Mouse (Mus musculus) liver, adult 2 months (tissue): Measurements from ENCODE around the gene 3110009E18Rik. TPM values are rescaled to one million over a fixed set of nuclear protein-coding genes. Genes with fewer than 3 reads are reported as not detected.

Experiments used
- DNase-seq: peaks from one replicate; pipeline ENCODE4 v3.0.0-alpha.2; 2011; ENCODE audit warnings: low read depth, low spot score; ENCODE audit errors: extremely low read depth
- H3K27ac ChIP-seq: fragments of 200-500 bp; replicated peaks from 2 replicates; pipeline ENCODE4 v1.5.1; 2012; ENCODE audit warnings: low read depth, mild to moderate bottlenecking, control low read depth, inconsistent platforms, low read length; ENCODE audit not compliant: insufficient read depth
- H3K27me3 ChIP-seq: fragments of 200-500 bp; 2 replicates; pipeline ENCODE4 v1.6.1; 2012; ENCODE audit warnings: mild to moderate bottlenecking, moderate library complexity, low read length, inconsistent platforms; ENCODE audit not compliant: control insufficient read depth, insufficient read depth
- H3K36me3 ChIP-seq: fragments of 200-500 bp; 2 replicates; pipeline ENCODE4 v1.6.1; 2012; ENCODE audit warnings: low read length, inconsistent platforms; ENCODE audit not compliant: control insufficient read depth, insufficient read depth
- H3K4me1 ChIP-seq: fragments of 200-500 bp; 2 replicates; pipeline ENCODE4 v1.6.1; 2011; ENCODE audit warnings: low read length; ENCODE audit not compliant: control insufficient read depth, insufficient read depth
- H3K4me3 ChIP-seq: fragments of 200-500 bp; 2 replicates; pipeline ENCODE4 v1.5.1; 2011; ENCODE audit warnings: low read depth, mild to moderate bottlenecking, control low read depth, low read length, moderate library complexity; ENCODE audit not compliant: insufficient read depth
- H3K79me2 ChIP-seq: fragments of 200-500 bp; 2 replicates; pipeline ENCODE4 v1.6.1; 2012; ENCODE audit warnings: inconsistent platforms, mild to moderate bottlenecking, low read length, moderate library complexity; ENCODE audit not compliant: control insufficient read depth, insufficient read depth
- H3K9ac ChIP-seq: fragments of 200-500 bp; 2 replicates; pipeline ENCODE4 v1.6.1; 2012; ENCODE audit warnings: low read depth, mild to moderate bottlenecking, control low read depth, inconsistent platforms, low read length
- CTCF ChIP-seq: fragments of 200-500 bp; IDR thresholded peaks from 2 replicates; pipeline ENCODE4 v1.5.1; 2011; ENCODE audit warnings: low read depth, low read length, control low read depth
- POLR2A ChIP-seq: fragments of 200-500 bp; IDR thresholded peaks from 2 replicates; pipeline ENCODE4 v1.6.1; 2011; ENCODE audit warnings: low read length, control low read depth; ENCODE audit not compliant: insufficient read depth; ENCODE audit errors: extremely low read depth
- whole genome bisulfite sequencing: fragments of 180-500 bp; shearing (Covaris S2); methylation state at CpG from one replicate; pipeline ENCODE4 v1.1.7; 2018; 5-methylcytosine and 5-hydroxymethylcytosine counted together
- polyA plus RNA-seq: library from polyadenylated mRNA; depleted of rRNA; stranded (reverse); fragments of >200 nt; gene quantifications from 2 replicates; pipeline ENCODE4 v1.2.3, GENCODE M21; 2012
- total RNA-seq: library from RNA; depleted of rRNA; stranded (reverse); fragments of >200 nt; gene quantifications from 2 replicates; pipeline ENCODE4 v1.2.3, GENCODE M21; 2014

3110009E18Rik gene
- total and polyA plus RNA-seq, 2 experiments: 0.61 to 1.4 TPM

GRCm38 (mm10) chr1:120112251-120113187 lies 8.5 kb upstream of the 3110009E18Rik start:
- 0 out of 2 replicates have a peak overlapping the region, but pooled peaks have one; percentile 4 for H3K27ac ChIP-seq
- no peak overlapping the region for H3K9ac ChIP-seq
- TF ChIP-seq CTCF (no peak), POLR2A (no peak)
- H3K4me1 ChIP-seq: peaks cover 10% of the 10 kb centered on the region
- WGBS: 79% methylated on average over 12 of the region's 12 CpGs
- H3K27me3 ChIP-seq: no peaks in the 10 kb centered on the region
- no peaks in the 10 kb centered on the region for H3K79me2 ChIP-seq
- H3K36me3 ChIP-seq: peaks cover 36% of the 10 kb centered on the region
- peak; percentile 37 for DNase-seq
- H3K4me3 ChIP-seq: no peak overlapping the region

- H3K4me1 ChIP-seq: peaks cover 16% of the 10 kb centered on the region
Observed at GRCm38 (mm10) chr1:120115671-120116081, 5.3 kb upstream of the 3110009E18Rik start.

GRCm38 (mm10) chr1:120116106-120116505 lies 4.9 kb upstream of the 3110009E18Rik start:
- Histone ChIP-seq H3K4me3 (no peak overlapping the region), H3K27ac (peak overlapping the region; percentile 59), H3K36me3 (peaks cover 50% of the 10 kb centered on the region), H3K9ac (no peak overlapping the region), H3K27me3 (no peaks in the 10 kb centered on the region), H3K4me1 (peaks cover 16% of the 10 kb centered on the region), H3K79me2 (peaks cover 11% of the 10 kb centered on the region; the same call in 1 of the 2 replicates)
- DNase-seq: peak; percentile 96
- TF ChIP-seq POLR2A (no peak), CTCF (no peak)
- WGBS: 18% methylated on average over 11 of the region's 11 CpGs

More at GRCm38 (mm10) chr1:120115671-120116081, 5.3 kb upstream of the 3110009E18Rik start:
- peaks cover 50% of the 10 kb centered on the region for H3K36me3 ChIP-seq
- no peak for TF ChIP-seq POLR2A
- TF ChIP-seq CTCF: no peak
- H3K27me3 ChIP-seq: no peaks in the 10 kb centered on the region
- no peak overlapping the region for H3K4me3 ChIP-seq
- H3K79me2 ChIP-seq: peaks cover 11% of the 10 kb centered on the region; the same call in 1 of the 2 replicates
- H3K9ac ChIP-seq: no peak overlapping the region
- peak overlapping the region; percentile 59 for H3K27ac ChIP-seq
- WGBS: 32% methylated on average over 9 of the region's 9 CpGs
- peak; percentile 96 for DNase-seq

- peaks cover 16% of the 10 kb centered on the region for H3K4me1 ChIP-seq
- 24% methylated on average over 2 of the region's 2 CpGs for WGBS
- no peaks in the 10 kb centered on the region for H3K27me3 ChIP-seq
- peak overlapping the region; percentile 58 for H3K9ac ChIP-seq
- H3K79me2 ChIP-seq: peaks cover 13% of the 10 kb centered on the region; the same call in 1 of the 2 replicates
- H3K4me3 ChIP-seq: peak overlapping the region; percentile 66
- peaks cover 35% of the 10 kb centered on the region for H3K36me3 ChIP-seq
- peak overlapping the region; percentile 75 for H3K27ac ChIP-seq
- peak; percentile 43 for DNase-seq
- TF ChIP-seq CTCF (no peak), POLR2A (no peak)
Observed at GRCm38 (mm10) chr1:120118854-120119253, 2.1 kb upstream of the 3110009E18Rik start.

GRCm38 (mm10) chr1:120119389-120119788 lies 1.6 kb upstream of the 3110009E18Rik start:
- 28% methylated on average over 4 of the region's 4 CpGs for WGBS
- Histone ChIP-seq H3K4me3 (peak overlapping the region; percentile 66), H3K27me3 (no peaks in the 10 kb centered on the region), H3K36me3 (peaks cover 31% of the 10 kb centered on the region), H3K4me1 (peaks cover 18% of the 10 kb centered on the region), H3K79me2 (peaks cover 13% of the 10 kb centered on the region; the same call in 1 of the 2 replicates), H3K9ac (peak overlapping the region; percentile 58), H3K27ac (peak overlapping the region; percentile 75)
- peak; percentile 37 for DNase-seq
- no peak for TF ChIP-seq POLR2A
- TF ChIP-seq CTCF: no peak
